1 mouse cellular context compared by ENCODE assay signal in the genomic region with DNA sequence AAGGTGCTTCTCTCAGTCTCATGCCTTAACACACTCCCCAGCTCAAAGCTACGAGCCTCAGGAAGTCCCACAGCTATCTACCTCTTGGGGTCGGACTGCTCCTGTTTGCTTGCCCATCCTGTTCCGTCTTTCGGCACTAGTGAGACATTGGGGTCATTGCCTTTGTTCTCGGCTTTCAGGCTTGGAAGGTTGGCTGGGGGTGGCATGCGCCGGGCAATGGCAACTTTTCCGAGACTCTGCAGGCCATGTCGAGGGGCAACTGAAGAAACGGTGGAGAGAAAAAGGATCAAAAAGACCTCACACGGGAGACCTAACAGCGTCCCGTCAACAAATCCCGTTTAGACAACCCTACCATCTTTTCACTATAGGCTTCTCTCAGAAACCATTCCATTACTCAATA.
TF ChIP-seq lines count a peak whose summit lies in the region.

No protein-coding gene starts in this region.

TF ChIP-seq in CH12.LX, 34 proteins besides CTCF, POLR2A, EP300 and RAD21 (continued from another document):
- no peak for TF ChIP-seq ELF1 (IDR thresholded peaks at IDR 0.05; ENCODE audit: low read depth, low read length)
- TF ChIP-seq BHLHE40 (IDR thresholded peaks at IDR 0.05; ENCODE audit: low read depth, low read length) = no peak
- no peak for TF ChIP-seq PAX5 (IDR thresholded peaks at IDR 0.05; ENCODE audit: low read length)
- no peak for TF ChIP-seq SMC3 (IDR thresholded peaks at IDR 0.05; ENCODE audit: low read depth, low read length)
- TF ChIP-seq MAFK (IDR thresholded peaks at IDR 0.05; ENCODE audit: insufficient replicate concordance, low read length) = no peak
- no peak for TF ChIP-seq MXI1 (IDR thresholded peaks at IDR 0.05; ENCODE audit: low read depth, low read length)
- no peak for TF ChIP-seq CHD1 (IDR thresholded peaks at IDR 0.05; ENCODE audit: low read depth, low read length)
- no peak for TF ChIP-seq HCFC1 (IDR thresholded peaks at IDR 0.05; ENCODE audit: low read depth, low read length)
- no peak for TF ChIP-seq NRF1 (IDR thresholded peaks at IDR 0.05; ENCODE audit: low read depth, low read length)
- no peak for TF ChIP-seq CHD2 (IDR thresholded peaks at IDR 0.05; ENCODE audit: low read length)
- no peak for TF ChIP-seq ZMIZ1 (IDR thresholded peaks at IDR 0.05; ENCODE audit: low read depth, low read length)
